Mouse (Mus musculus) liver, adult (tissue): Measurements from ENCODE around the gene Kcnk12.

Experiments used
- GATA4 ChIP-seq: IDR thresholded peaks from 2 replicates; pipeline ENCODE4 v1.6.1; 2014; ENCODE audit warnings: mild to moderate bottlenecking, low read length; ENCODE audit not compliant: insufficient replicate concordance

Gene Kcnk12

GRCm38 (mm10) chr17:87793331-87793730, 4.5 kb downstream of the Kcnk12 start:
- TF ChIP-seq GATA4: no peak

GRCm38 (mm10) chr17:87792623-87793315, 5.0 kb downstream of the Kcnk12 start:
- no peak for TF ChIP-seq GATA4

GRCm38 (mm10) chr17:87791517-87792098, 6.2 kb downstream of the Kcnk12 start:
- TF ChIP-seq GATA4: no peak

- TF ChIP-seq GATA4: no peak
Observed at GRCm38 (mm10) chr17:87790661-87791060, 7.1 kb downstream of the Kcnk12 start.

GRCm38 (mm10) chr17:87788216-87788615, 9.6 kb downstream of the Kcnk12 start:
- TF ChIP-seq GATA4: no peak

- TF ChIP-seq GATA4: no peak
Observed at GRCm38 (mm10) chr17:87787711-87788110, 10.1 kb downstream of the Kcnk12 start.

- no peak for TF ChIP-seq GATA4
Observed at GRCm38 (mm10) chr17:87785721-87786120, 12.1 kb downstream of the Kcnk12 start.

GRCm38 (mm10) chr17:87784911-87785310, 12.9 kb downstream of the Kcnk12 start:
- no peak for TF ChIP-seq GATA4

GRCm38 (mm10) chr17:87784141-87784831, 13.5 kb downstream of the Kcnk12 start:
- no peak for TF ChIP-seq GATA4

GRCm38 (mm10) chr17:87781244-87781643, 16.6 kb downstream of the Kcnk12 start:
- TF ChIP-seq GATA4: no peak

GRCm38 (mm10) chr17:87780164-87780563, 17.6 kb downstream of the Kcnk12 start:
- TF ChIP-seq GATA4: no peak

- no peak for TF ChIP-seq GATA4
Observed at GRCm38 (mm10) chr17:87774982-87775381, 22.8 kb downstream of the Kcnk12 start.

GRCm38 (mm10) chr17:87773175-87773574, 24.6 kb downstream of the Kcnk12 start:
- TF ChIP-seq GATA4: no peak

GRCm38 (mm10) chr17:87770766-87771165, 27.0 kb downstream of the Kcnk12 start:
- TF ChIP-seq GATA4: no peak

- TF ChIP-seq GATA4: no peak
Observed at GRCm38 (mm10) chr17:87766888-87767287, 30.9 kb downstream of the Kcnk12 start.

- no peak for TF ChIP-seq GATA4
Observed at GRCm38 (mm10) chr17:87765031-87765430, 32.8 kb downstream of the Kcnk12 start.
